7 mouse cellular contexts compared by ENCODE assay signal in genomic region chr9:45122209-45122761, GRCm38 (mm10). TPM values are rescaled to one million over a fixed set of nuclear protein-coding genes. Genes with fewer than 3 reads are reported as not detected.
DNase-seq lines count a peak whose midpoint lies in the region; ATAC-seq and TF ChIP-seq lines count a peak whose summit lies in the region.

No protein-coding gene starts in this region.

- no peak for TF ChIP-seq POLR2A in limb, embryonic 14.5 days (IDR thresholded peaks at IDR 0.05; ENCODE audit: borderline replicate concordance, extremely low read depth, insufficient read depth, insufficient read length)

- peak overlapping the region; percentile 50 for H3K9ac ChIP-seq in kidney, embryonic 16.5 days (replicated peaks; ENCODE audit: low read length)
- H3K9ac ChIP-seq in limb, embryonic 14.5 days (ENCODE audit: low read depth, low read length, severe bottlenecking): 0 out of 2 replicates have a peak overlapping the region, but pooled peaks have one; percentile 21

- no peaks in the 10 kb centered on the region for H3K36me3 ChIP-seq in E14TG2a.4 (ENCODE audit: insufficient read depth, low read length)
- H3K36me3 ChIP-seq in kidney, embryonic 16.5 days (ENCODE audit: insufficient read depth, low read length): no peaks in the 10 kb centered on the region
- H3K36me3 ChIP-seq in limb, embryonic 14.5 days (ENCODE audit: control insufficient read depth, insufficient read depth, low read length): peaks cover 15% of the 10 kb centered on the region

- DNase-seq in frontal cortex, adult 2 months (ENCODE audit: extremely low spot score in 1 of 2, low spot score in 1 of 2): peak; percentile 88 to 92
- DNase-seq in limb, embryonic 14.5 days (ENCODE audit: low spot score): peak; percentile 37
- DNase-seq in thymus, postnatal 0 days (ENCODE audit: low spot score): peak; percentile 65

- peak overlapping the region; percentile 70 for H3K4me3 ChIP-seq in E14TG2a.4 (replicated peaks; ENCODE audit: low read length)
- H3K4me3 ChIP-seq in kidney, embryonic 16.5 days (ENCODE audit: low read length): peak overlapping the region; percentile 25
- peak overlapping the region; percentile 20 for H3K4me3 ChIP-seq in limb, embryonic 14.5 days (replicated peaks; ENCODE audit: low read length)

- 28% methylated on average over 9 of the region's 9 CpGs for WGBS in kidney, embryonic 16.5 days
- 19% methylated on average over 9 of the region's 9 CpGs for WGBS in limb, embryonic 14.5 days

- peaks cover 33% of the 10 kb centered on the region for H3K27me3 ChIP-seq in E14TG2a.4 (ENCODE audit: insufficient read depth, low read length)
- H3K27me3 ChIP-seq in kidney, embryonic 16.5 days (ENCODE audit: insufficient read depth, low read length): no peaks in the 10 kb centered on the region
- no peaks in the 10 kb centered on the region for H3K27me3 ChIP-seq in limb, embryonic 14.5 days (ENCODE audit: control insufficient read depth, insufficient read depth, low read length)

- peaks cover 82% of the 10 kb centered on the region for H3K4me1 ChIP-seq in E14TG2a.4 (replicated peaks; ENCODE audit: low read depth, low read length)
- peaks cover 16% of the 10 kb centered on the region for H3K4me1 ChIP-seq in kidney, embryonic 16.5 days (ENCODE audit: insufficient read depth, low read length)
- peaks cover 16% of the 10 kb centered on the region for H3K4me1 ChIP-seq in limb, embryonic 14.5 days (ENCODE audit: control insufficient read depth, insufficient read depth, low read length)

- no peak for TF ChIP-seq CTCF in E14TG2a.4 (conservative IDR thresholded peaks at IDR 0.05; ENCODE audit: low read length)

- H3K9me3 ChIP-seq in E14TG2a.4 (ENCODE audit: low read length): no peaks in the 10 kb centered on the region
- H3K9me3 ChIP-seq in kidney, embryonic 16.5 days (ENCODE audit: low read length): no peaks in the 10 kb centered on the region
- H3K9me3 ChIP-seq in limb, embryonic 14.5 days (ENCODE audit: control insufficient read depth, low read length): no peaks in the 10 kb centered on the region

- ATAC-seq in activated CD4-positive, CD25-positive, alpha-beta regulatory T cell, adult 4 months: peak; percentile 84
- ATAC-seq in kidney, embryonic 16.5 days (ENCODE audit: low FRiP score, low TSS enrichment): peak; percentile 47; the same call in 1 of the 2 replicates
- ATAC-seq in limb, embryonic 14.5 days (ENCODE audit: low FRiP score, low read depth): no peak
- peak; percentile 66 for ATAC-seq in monocyte, adult 5-6 weeks (replicated peaks; ENCODE audit: insufficient number of reproducible peaks, low FRiP score, low TSS enrichment, poor library complexity, severe bottlenecking)

- H3K4me2 ChIP-seq in kidney, embryonic 16.5 days (replicated peaks; ENCODE audit: low read depth, low read length): peak overlapping the region; percentile 43
- peak overlapping the region; percentile 45 for H3K4me2 ChIP-seq in limb, embryonic 14.5 days (replicated peaks; ENCODE audit: low read depth, low read length, severe bottlenecking)

- H3K27ac ChIP-seq in kidney, embryonic 16.5 days (ENCODE audit: low read length): no peak overlapping the region
- no peak overlapping the region for H3K27ac ChIP-seq in limb, embryonic 14.5 days (replicated peaks; ENCODE audit: low read depth, low read length)

RNA-seq across cellular contexts. Expression of gene Scn2b, which starts 4.7 kb away (rescaled TPM):
- under 1 TPM; 0.19 to 0.42 TPM for polyA plus RNA-seq in activated CD4-positive, CD25-positive, alpha-beta regulatory T cell, adult 4 months (2017; shearing (Covaris generic))
- polyA plus RNA-seq in frontal cortex, adult 2 months (2012; rRNA removed): 82.9 and 83.5 TPM in 2 replicates
- polyA plus RNA-seq in kidney, embryonic 16.5 days (2015; fragmentation: Nextera tagmentation; extraction: Ambion mirVana): 4.7 and 5.0 TPM in 2 replicates
- 6.5 and 6.6 TPM in 2 replicates for polyA plus RNA-seq in limb, embryonic 14.5 days (2012; rRNA removed)
- 3.3 and 5.4 TPM in 2 replicates for polyA plus RNA-seq in limb, embryonic 14.5 days (2014; fragmentation: Nextera tagmentation; extraction: Ambion mirVana)
- 0.58 to 0.67 TPM in 2 of 3 replicates, not detected in the other for total RNA-seq in monocyte, adult 5-6 weeks (2017)
- 5.4 and 6.6 TPM in 2 replicates for polyA plus RNA-seq in thymus, postnatal 0 days (2015; fragmentation: Nextera tagmentation; extraction: Ambion mirVana)

RNA-seq across cellular contexts. Expression of gene Scn4b, which starts 15.9 kb away (rescaled TPM):
- not detected for polyA plus RNA-seq in activated CD4-positive, CD25-positive, alpha-beta regulatory T cell, adult 4 months (2017; shearing (Covaris generic))
- polyA plus RNA-seq in frontal cortex, adult 2 months (2012; rRNA removed): 17.4 and 32.4 TPM in 2 replicates
- 0.91 and 1.0 TPM in 2 replicates for polyA plus RNA-seq in kidney, embryonic 16.5 days (2015; fragmentation: Nextera tagmentation; extraction: Ambion mirVana)
- polyA plus RNA-seq in limb, embryonic 14.5 days (2012; rRNA removed): 0.14 and 0.17 TPM in 2 replicates
- 0.04 and 0.10 TPM in 2 replicates for polyA plus RNA-seq in limb, embryonic 14.5 days (2014; fragmentation: Nextera tagmentation; extraction: Ambion mirVana)
- not detected in 3 replicates for total RNA-seq in monocyte, adult 5-6 weeks (2017)
- polyA plus RNA-seq in thymus, postnatal 0 days (2015; fragmentation: Nextera tagmentation; extraction: Ambion mirVana): 8.0 and 9.1 TPM in 2 replicates

RNA-seq across cellular contexts. Expression of gene Jaml, which starts 43.3 kb away (rescaled TPM):
- 10 to 100 TPM in 1 of 2 experiments, 1 to 10 TPM in 1; 8.3 to 19.6 TPM for polyA plus RNA-seq in activated CD4-positive, CD25-positive, alpha-beta regulatory T cell, adult 4 months (2017; shearing (Covaris generic))
- polyA plus RNA-seq in frontal cortex, adult 2 months (2012; rRNA removed): 0.32 and 0.59 TPM in 2 replicates
- 0.30 TPM in 1 of 2 replicates, not detected in the other for polyA plus RNA-seq in kidney, embryonic 16.5 days (2015; fragmentation: Nextera tagmentation; extraction: Ambion mirVana)
- 0.17 and 0.28 TPM in 2 replicates for polyA plus RNA-seq in limb, embryonic 14.5 days (2012; rRNA removed)
- polyA plus RNA-seq in limb, embryonic 14.5 days (2014; fragmentation: Nextera tagmentation; extraction: Ambion mirVana): 0.30 and 0.43 TPM in 2 replicates
- total RNA-seq in monocyte, adult 5-6 weeks (2017): 3.2 to 7.0 TPM (median 5.8 TPM) in 3 replicates
- polyA plus RNA-seq in thymus, postnatal 0 days (2015; fragmentation: Nextera tagmentation; extraction: Ambion mirVana): 7.2 and 8.1 TPM in 2 replicates

RNA-seq across cellular contexts. Expression of gene BC049352, which starts 59.5 kb away (rescaled TPM):
- 1 to 10 TPM; 2.2 to 2.8 TPM for polyA plus RNA-seq in activated CD4-positive, CD25-positive, alpha-beta regulatory T cell, adult 4 months (2017; shearing (Covaris generic))
- polyA plus RNA-seq in frontal cortex, adult 2 months (2012; rRNA removed): 2.8 and 3.1 TPM in 2 replicates
- polyA plus RNA-seq in kidney, embryonic 16.5 days (2015; fragmentation: Nextera tagmentation; extraction: Ambion mirVana): 0.15 TPM in 1 of 2 replicates, not detected in the other
- 0.04 TPM in 1 of 2 replicates, not detected in the other for polyA plus RNA-seq in limb, embryonic 14.5 days (2012; rRNA removed)
- polyA plus RNA-seq in limb, embryonic 14.5 days (2014; fragmentation: Nextera tagmentation; extraction: Ambion mirVana): not detected in 2 replicates
- total RNA-seq in monocyte, adult 5-6 weeks (2017): 1.7 to 7.5 TPM (median 4.2 TPM) in 3 replicates
- polyA plus RNA-seq in thymus, postnatal 0 days (2015; fragmentation: Nextera tagmentation; extraction: Ambion mirVana): 0.57 and 0.82 TPM in 2 replicates

Comparison
In these comparisons a context has a peak if more than half of its experiments do, and no peak if none do; other contexts are left out.
1. H3K4me3 ChIP-seq: peak in every context shown above with its lines; median percentile 70 in E14TG2a.4; 25 in kidney, embryonic 16.5 days; 20 in limb, embryonic 14.5 days.
2. DNase-seq: peak in every context shown above with its lines; median percentile 90 in frontal cortex, adult 2 months; 65 in thymus, postnatal 0 days; 37 in limb, embryonic 14.5 days.
3. RNA of gene Scn2b, which starts 4.7 kb away (polyA plus RNA-seq): 82.9 to 83.5 TPM in frontal cortex, adult 2 months; 5.4 to 6.6 TPM in thymus, postnatal 0 days, 3.3 to 6.6 TPM in limb, embryonic 14.5 days, 4.7 to 5.0 TPM in kidney, embryonic 16.5 days and 0.19 to 0.42 TPM in activated CD4-positive, CD25-positive, alpha-beta regulatory T cell, adult 4 months; every median in the first group is over 10 times any median in the second.